Mouse (Mus musculus) hindbrain, embryonic 12.5 days (tissue): ENCODE results near the gene Szrd1. TPM values are rescaled to one million over a fixed set of nuclear protein-coding genes. Genes with fewer than 3 reads are reported as not detected.
"Not testable (repeated sequence)": the region's sequence is repeated elsewhere in the genome, so short reads cannot be mapped to it uniquely, and the experiment has no call there.

Experiments
- ATAC-seq: fragments of 200-750 bp; cut with Nextera tagmentation; 2 replicates; pipeline ENCODE4 v1.8.0; 2017; ENCODE audit warnings: moderate TSS enrichment; ENCODE audit not compliant: low FRiP score
- H3K27ac ChIP-seq: fragments of 300-500 bp; sonication (generic); 2 replicates; pipeline ENCODE4 v1.5.1; 2016; ENCODE audit warnings: mild to moderate bottlenecking
- H3K27me3 ChIP-seq: fragments of 300-500 bp; sonication (generic); 2 replicates; pipeline ENCODE4 v1.6.1; 2016; ENCODE audit warnings: mild to moderate bottlenecking
- H3K36me3 ChIP-seq: fragments of 300-500 bp; sonication (generic); 2 replicates; pipeline ENCODE4 v1.6.1; 2016; ENCODE audit warnings: mild to moderate bottlenecking
- H3K4me1 ChIP-seq: fragments of 300-500 bp; sonication (generic); 2 replicates; pipeline ENCODE4 v1.6.1; 2016
- H3K4me2 ChIP-seq: fragments of 300-500 bp; sonication (generic); replicated peaks from 2 replicates; pipeline ENCODE4 v1.6.1; 2016; ENCODE audit warnings: mild to moderate bottlenecking
- H3K4me3 ChIP-seq: fragments of 300-500 bp; sonication (generic); 2 replicates; pipeline ENCODE4 v1.5.1; 2016; ENCODE audit warnings: mild to moderate bottlenecking
- H3K9ac ChIP-seq: fragments of 300-500 bp; sonication (generic); 2 replicates; pipeline ENCODE4 v1.6.1; 2016; ENCODE audit warnings: mild to moderate bottlenecking, moderate library complexity
- H3K9me3 ChIP-seq: fragments of 300-500 bp; sonication (generic); replicated peaks from 2 replicates; pipeline ENCODE4 v1.6.1; 2016; ENCODE audit warnings: mild to moderate bottlenecking
- WGBS: fragments of 180-500 bp; shearing (Covaris S2); methylation state at CpG from one replicate; pipeline ENCODE4 v1.1.7; 2016; 5-methylcytosine and 5-hydroxymethylcytosine counted together
- polyA plus RNA-seq: library from polyadenylated mRNA; unstranded; fragments of >200 nt; fragmentation: Nextera tagmentation; extraction: Ambion mirVana; gene quantifications from 2 replicates; pipeline ENCODE4 v1.2.1, GENCODE M21; 2016

Szrd1 gene
- polyA plus RNA-seq, 1 experiment from 2014 or later: 30.7 TPM

GRCm38 (mm10) chr4:141145124-141145523 is 5.5 kb upstream of the Szrd1 start:
- not testable (repeated sequence) for H3K4me2 ChIP-seq, H3K27me3 ChIP-seq, H3K9me3 ChIP-seq, H3K36me3 ChIP-seq, ATAC-seq, H3K4me3 ChIP-seq, H3K27ac ChIP-seq, H3K9ac ChIP-seq
- WGBS: 92% methylated on average over 12 of the region's 16 CpGs
- H3K4me1 ChIP-seq: peaks cover 18% of the 10 kb centered on the region

DNA sequence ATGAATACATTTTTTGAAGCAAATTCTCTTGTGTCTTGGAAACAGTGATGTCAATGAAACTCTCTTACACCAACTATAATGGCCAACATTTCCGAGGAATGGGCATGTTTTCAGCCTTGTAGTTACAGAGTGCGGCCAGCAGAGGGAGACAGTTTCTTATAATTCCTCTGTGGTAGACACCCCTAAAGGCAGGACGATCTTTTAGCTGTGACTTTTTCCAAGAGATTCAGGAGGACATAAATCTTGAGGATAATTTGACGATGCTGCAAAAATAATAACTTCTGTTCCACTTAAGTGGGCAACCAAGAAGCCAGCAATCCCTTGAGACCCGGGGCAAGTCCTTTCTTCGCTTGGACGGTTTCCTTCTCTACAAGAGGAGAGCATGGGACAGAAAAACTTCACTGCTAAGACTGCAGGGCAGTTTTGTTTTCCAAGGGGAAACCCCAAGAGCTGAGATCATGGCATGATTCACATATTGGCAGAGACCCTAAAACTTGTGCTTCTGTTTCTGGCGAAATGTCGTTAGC is 2.8 kb upstream of the Szrd1 start:
- no peak overlapping the region for H3K4me2 ChIP-seq
- no peak for ATAC-seq
- H3K27me3 ChIP-seq: no peaks in the 10 kb centered on the region
- H3K4me3 ChIP-seq: no peak overlapping the region
- H3K9me3 ChIP-seq: no peaks in the 10 kb centered on the region
- 29% methylated on average over 9 of the region's 9 CpGs for WGBS
- no peak overlapping the region for H3K27ac ChIP-seq
- no peaks in the 10 kb centered on the region for H3K36me3 ChIP-seq
- H3K9ac ChIP-seq: no peak overlapping the region
- H3K4me1 ChIP-seq: peaks cover 15% of the 10 kb centered on the region

DNA sequence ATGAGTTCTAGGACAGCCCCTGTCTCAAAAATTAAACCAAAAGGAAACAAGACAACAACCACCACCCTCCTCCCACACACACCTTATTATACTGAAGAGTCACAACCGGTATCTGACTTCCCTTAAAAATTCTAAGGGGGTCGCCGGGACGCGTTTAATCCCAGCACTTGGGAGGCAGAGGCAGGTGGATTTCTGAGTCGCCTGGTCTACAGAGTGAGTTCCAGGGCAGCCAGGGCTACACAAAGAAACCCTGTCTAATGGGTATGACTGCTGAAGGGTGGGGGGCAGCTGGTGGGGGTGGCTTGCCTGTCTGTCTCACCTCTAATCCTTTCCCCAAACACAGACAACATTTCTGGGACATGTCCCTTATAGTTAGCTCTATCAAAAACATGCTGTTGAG is 1.4 kb upstream of the Szrd1 start:
- no peak overlapping the region for H3K4me2 ChIP-seq
- H3K36me3 ChIP-seq: no peaks in the 10 kb centered on the region
- no peak for ATAC-seq
- H3K9ac ChIP-seq: no peak overlapping the region
- WGBS: 94% methylated on average over 6 of the region's 6 CpGs
- no peaks in the 10 kb centered on the region for H3K27me3 ChIP-seq
- no peaks in the 10 kb centered on the region for H3K9me3 ChIP-seq
- H3K4me3 ChIP-seq: no peak overlapping the region
- H3K27ac ChIP-seq: no peak overlapping the region
- H3K4me1 ChIP-seq: peaks cover 25% of the 10 kb centered on the region

GRCm38 (mm10) chr4:141140354-141140753 is 779 bp upstream of the Szrd1 start:
- H3K27me3 ChIP-seq, H3K36me3 ChIP-seq, H3K9me3 ChIP-seq, H3K4me2 ChIP-seq, ATAC-seq, H3K27ac ChIP-seq, H3K9ac ChIP-seq, H3K4me3 ChIP-seq: not testable (repeated sequence)
- 91% methylated on average over 9 of the region's 9 CpGs for WGBS
- peaks cover 29% of the 10 kb centered on the region for H3K4me1 ChIP-seq

- Histone ChIP-seq H3K9me3 (no peaks in the 10 kb centered on the region), H3K4me3 (peak overlapping the region; percentile 76), H3K4me2 (peak overlapping the region; percentile 85), H3K4me1 (peaks cover 44% of the 10 kb centered on the region), H3K9ac (peak overlapping the region; percentile 88), H3K27ac (peak overlapping the region; percentile 52; the same call in 1 of the 2 replicates), H3K27me3 (no peaks in the 10 kb centered on the region), H3K36me3 (no peaks in the 10 kb centered on the region)
- ATAC-seq: no peak; the same call in 1 of the 2 replicates
- 6% methylated on average over 29 of the region's 29 CpGs for WGBS
These were observed 1.0 kb downstream of the Szrd1 start for GRCm38 (mm10) chr4:141138425-141139115.

DNA sequence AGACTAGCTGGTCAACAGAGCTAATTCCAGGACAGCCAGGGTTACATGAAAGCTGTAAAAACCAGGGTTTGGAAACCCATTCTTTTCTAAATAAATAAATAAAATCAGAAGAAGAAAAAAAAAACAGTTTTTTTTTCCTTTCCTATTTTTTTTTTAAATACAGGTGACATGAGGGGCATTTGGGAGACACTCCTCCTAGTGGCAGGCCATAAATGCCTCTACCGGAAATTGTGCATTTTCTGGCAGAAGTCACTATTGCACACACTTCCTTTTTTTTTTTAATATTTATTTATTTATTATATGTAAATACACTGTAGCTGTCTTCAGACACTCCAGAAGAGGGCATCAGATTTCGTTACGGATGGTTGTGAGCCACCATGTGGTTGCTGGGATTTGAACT is 1.8 kb downstream of the Szrd1 start:
- H3K4me3 ChIP-seq: not testable (repeated sequence)

GRCm38 (mm10) chr4:141136126-141136525 is 3.4 kb downstream of the Szrd1 start:
- no peaks in the 10 kb centered on the region for H3K36me3 ChIP-seq
- H3K4me2 ChIP-seq: no peak overlapping the region

More for the DNA sequence above, 1.8 kb downstream of the Szrd1 start:
- not testable (repeated sequence) for H3K9ac ChIP-seq, H3K36me3 ChIP-seq, H3K27ac ChIP-seq, H3K27me3 ChIP-seq, ATAC-seq, H3K9me3 ChIP-seq
- Histone ChIP-seq H3K4me2 (peak overlapping the region; percentile 85), H3K4me1 (peaks cover 50% of the 10 kb centered on the region)
- WGBS: 81% methylated on average over 3 of the region's 3 CpGs

DNA sequence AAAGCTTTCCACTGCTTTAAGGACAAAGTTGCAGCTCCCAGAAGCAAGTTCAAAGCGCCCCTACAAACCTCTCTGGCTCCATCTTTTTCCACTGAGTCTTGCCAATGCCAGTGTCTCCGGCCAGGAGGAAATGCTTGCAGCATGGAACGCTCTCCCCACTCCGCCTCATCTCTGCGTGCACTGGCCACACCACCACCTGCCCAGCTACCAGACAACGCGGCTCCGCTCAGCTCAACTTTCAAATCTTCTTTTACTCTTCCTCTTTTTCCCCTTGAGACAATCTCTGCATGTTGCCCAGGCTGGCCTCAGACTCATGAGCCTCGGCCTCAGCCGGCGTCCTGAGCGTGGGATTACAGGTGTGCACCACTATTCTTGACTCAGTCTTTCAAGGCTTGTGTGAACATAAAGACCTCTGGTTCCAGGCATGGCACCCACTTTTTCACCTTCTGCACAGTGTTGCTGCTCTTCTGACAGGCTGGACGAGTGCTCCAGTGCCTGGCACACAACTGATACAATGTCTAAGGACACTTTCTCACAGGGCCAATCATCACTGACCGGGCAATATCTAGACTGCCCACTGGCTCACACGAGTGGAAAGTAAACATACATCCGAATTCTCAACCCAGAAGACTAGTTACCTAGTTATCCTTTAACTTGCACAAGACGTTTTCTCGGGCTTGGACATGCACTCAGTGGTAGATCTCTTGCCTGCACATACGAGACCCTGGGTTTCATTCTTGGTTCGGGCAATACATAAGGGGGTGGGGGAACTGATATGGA is 4.6 kb downstream of the Szrd1 start:
- Histone ChIP-seq H3K9me3 (no peaks in the 10 kb centered on the region), H3K4me2 (peak overlapping the region; percentile 6; the same call in 1 of the 2 replicates), H3K4me1 (peaks cover 69% of the 10 kb centered on the region), H3K4me3 (no peak overlapping the region), H3K9ac (peak overlapping the region; percentile 27; the same call in 1 of the 2 replicates), H3K27me3 (no peaks in the 10 kb centered on the region), H3K27ac (peak overlapping the region; percentile 71), H3K36me3 (no peaks in the 10 kb centered on the region)
- 76% methylated on average over 20 of the region's 20 CpGs for WGBS
- no peak for ATAC-seq

More at GRCm38 (mm10) chr4:141136126-141136525, 3.4 kb downstream of the Szrd1 start:
- Histone ChIP-seq H3K9ac (no peak overlapping the region), H3K9me3 (no peaks in the 10 kb centered on the region), H3K4me3 (no peak overlapping the region), H3K4me1 (peaks cover 66% of the 10 kb centered on the region), H3K27me3 (no peaks in the 10 kb centered on the region), H3K27ac (peak overlapping the region; percentile 5; the same call in 1 of the 2 replicates)
- 64% methylated on average over 7 of the region's 7 CpGs for WGBS
- ATAC-seq: no peak

GRCm38 (mm10) chr4:141134031-141134441 is 5.5 kb downstream of the Szrd1 start:
- no peak overlapping the region for H3K4me3 ChIP-seq
- no peak for ATAC-seq
- 16% methylated on average over 8 of the region's 8 CpGs for WGBS
- no peaks in the 10 kb centered on the region for H3K27me3 ChIP-seq
- H3K9ac ChIP-seq: peak overlapping the region; percentile 27; the same call in 1 of the 2 replicates
- H3K4me1 ChIP-seq: peaks cover 69% of the 10 kb centered on the region
- H3K27ac ChIP-seq: peak overlapping the region; percentile 71
- H3K36me3 ChIP-seq: no peaks in the 10 kb centered on the region
- H3K9me3 ChIP-seq: no peaks in the 10 kb centered on the region
- peak overlapping the region; percentile 6 for H3K4me2 ChIP-seq

GRCm38 (mm10) chr4:141133227-141133626 is 6.3 kb downstream of the Szrd1 start:
- no peak overlapping the region for H3K4me3 ChIP-seq
- no peaks in the 10 kb centered on the region for H3K27me3 ChIP-seq
- peaks cover 63% of the 10 kb centered on the region for H3K4me1 ChIP-seq
- H3K9ac ChIP-seq: no peak overlapping the region
- no peak overlapping the region for H3K27ac ChIP-seq
- WGBS: 67% methylated on average over 8 of the region's 8 CpGs
- ATAC-seq: no peak
- no peaks in the 10 kb centered on the region for H3K9me3 ChIP-seq
- H3K4me2 ChIP-seq: no peak overlapping the region
- H3K36me3 ChIP-seq: no peaks in the 10 kb centered on the region

- no peaks in the 10 kb centered on the region for H3K9me3 ChIP-seq
- ATAC-seq: no peak
- H3K27me3 ChIP-seq: no peaks in the 10 kb centered on the region
- no peak overlapping the region for H3K9ac ChIP-seq
- no peaks in the 10 kb centered on the region for H3K36me3 ChIP-seq
- H3K27ac ChIP-seq: peak overlapping the region; percentile 70
- peaks cover 56% of the 10 kb centered on the region for H3K4me1 ChIP-seq
- H3K4me2 ChIP-seq: no peak overlapping the region
- 54% methylated on average over 8 of the region's 8 CpGs for WGBS
- H3K4me3 ChIP-seq: no peak overlapping the region
These were observed 7.4 kb downstream of the Szrd1 start for GRCm38 (mm10) chr4:141132191-141132590.

- WGBS: 55% methylated on average over 5 of the region's 5 CpGs
- Histone ChIP-seq H3K4me1 (peaks cover 50% of the 10 kb centered on the region), H3K27me3 (no peaks in the 10 kb centered on the region), H3K4me3 (no peak overlapping the region), H3K36me3 (no peaks in the 10 kb centered on the region), H3K9ac (no peak overlapping the region), H3K9me3 (no peaks in the 10 kb centered on the region), H3K4me2 (no peak overlapping the region), H3K27ac (peak overlapping the region; percentile 70)
- ATAC-seq: no peak
These were observed 8.0 kb downstream of the Szrd1 start for GRCm38 (mm10) chr4:141131531-141132061.
